Mouse (Mus musculus) myocyte (in vitro differentiated cells): ENCODE results near the gene Krtap5-2. TPM values are rescaled to one million over a fixed set of nuclear protein-coding genes. Genes with fewer than 3 reads are reported as not detected.
"Not testable (repeated sequence)": the region's sequence is repeated elsewhere in the genome, so short reads cannot be mapped to it uniquely, and the experiment has no call there.

Source experiments
- H3K27me3 ChIP-seq: one replicate; pipeline ENCODE4 v1.6.1; 2011; ENCODE audit not compliant: control insufficient read depth, insufficient read depth, insufficient read length
- H3K36me3 ChIP-seq: one replicate; pipeline ENCODE4 v1.6.1; 2011; ENCODE audit not compliant: control insufficient read depth, insufficient read depth
- H3K4me2 ChIP-seq: one replicate; pipeline ENCODE4 v1.6.1; 2011; ENCODE audit warnings: low read depth, control low read depth
- H3K4me3 ChIP-seq: one replicate; pipeline ENCODE4 v1.5.1; 2011; ENCODE audit warnings: mild to moderate bottlenecking, control low read depth, moderate library complexity
- H3K79me2 ChIP-seq: one replicate; pipeline ENCODE4 v1.6.1; 2011; ENCODE audit not compliant: control insufficient read depth, insufficient read depth
- H3ac ChIP-seq: one replicate; pipeline ENCODE4 v1.6.1; 2011; ENCODE audit not compliant: control insufficient read depth, insufficient read length
- CEBPB ChIP-seq: IDR thresholded peaks from 2 replicates; pipeline ENCODE4 v1.6.1; 2011; ENCODE audit warnings: mild to moderate bottlenecking, moderate library complexity; ENCODE audit not compliant: poor library complexity, insufficient read depth, severe bottlenecking
- E2F4 ChIP-seq: IDR thresholded peaks from one replicate; pipeline ENCODE4 v1.6.1; 2011; ENCODE audit warnings: mild to moderate bottlenecking, control low read depth, moderate library complexity; ENCODE audit not compliant: insufficient read depth
- MAX ChIP-seq: IDR thresholded peaks from one replicate; pipeline ENCODE4 v1.6.1; 2011; ENCODE audit warnings: low read depth, mild to moderate bottlenecking, control low read depth
- MYOD1 ChIP-seq, 3 experiments: IDR thresholded peaks; one replicate each; pipeline ENCODE4 v1.6.1; 2011; ENCODE audit warnings: control low read depth in 2 of 3, low read depth in 2 of 3, mild to moderate bottlenecking in 2 of 3, moderate library complexity in 1 of 3; ENCODE audit not compliant: insufficient read length in 2 of 3, control insufficient read depth in 1 of 3
- MYOG ChIP-seq, 3 experiments: IDR thresholded peaks; one replicate each; pipeline ENCODE4 v1.6.1; 2011; ENCODE audit warnings: control low read depth in 2 of 3, low read depth in 2 of 3, mild to moderate bottlenecking in 2 of 3; ENCODE audit not compliant: insufficient read length in 2 of 3, control insufficient read depth in 1 of 3, insufficient read depth in 1 of 3
- POLR2A ChIP-seq: IDR thresholded peaks from one replicate; pipeline ENCODE4 v1.6.1; 2011; ENCODE audit warnings: low read depth, mild to moderate bottlenecking, control low read depth, moderate library complexity; ENCODE audit not compliant: insufficient read length
- POLR2AphosphoS2 ChIP-seq: IDR thresholded peaks from one replicate; pipeline ENCODE4 v1.6.1; 2011; ENCODE audit warnings: low read depth, control low read depth; ENCODE audit not compliant: insufficient read length
- REST ChIP-seq: IDR thresholded peaks from one replicate; pipeline ENCODE4 v1.6.1; 2011; ENCODE audit warnings: mild to moderate bottlenecking, control low read depth, moderate library complexity; ENCODE audit not compliant: insufficient read depth, insufficient read length
- SRF ChIP-seq: IDR thresholded peaks from one replicate; pipeline ENCODE4 v1.6.1; 2011; ENCODE audit warnings: low read depth; ENCODE audit not compliant: control insufficient read depth, insufficient read length
- TCF12 ChIP-seq: IDR thresholded peaks from one replicate; pipeline ENCODE4 v1.6.1; 2011; ENCODE audit warnings: mild to moderate bottlenecking, control low read depth; ENCODE audit not compliant: poor library complexity, insufficient read depth, severe bottlenecking
- TCF3 ChIP-seq: IDR thresholded peaks from one replicate; pipeline ENCODE4 v1.6.1; 2011; ENCODE audit warnings: low read depth, control low read depth; ENCODE audit not compliant: insufficient read length
- USF1 ChIP-seq: IDR thresholded peaks from one replicate; pipeline ENCODE4 v1.6.1; 2011; ENCODE audit warnings: low read depth, mild to moderate bottlenecking, control low read depth, moderate library complexity
- polyA plus RNA-seq: library from polyadenylated mRNA; unstranded; fragments of >200 nt; fragmentation: generic; extraction: Trizol; gene quantifications from one replicate; pipeline ENCODE4 v1.2.1, GENCODE M21; 2012; ENCODE audit warnings: missing spikeins

Gene Krtap5-2
- polyA plus RNA-seq, 1 experiment: not detected

- Histone ChIP-seq H3K79me2 (no peaks in the 10 kb centered on the region), H3ac (no peak overlapping the region), H3K4me3 (no peak overlapping the region), H3K36me3 (no peaks in the 10 kb centered on the region), H3K4me2 (no peak overlapping the region), H3K27me3 (no peaks in the 10 kb centered on the region)
- no peak for TF ChIP-seq TCF3
- TF ChIP-seq MAX: no peak
- no peak for TF ChIP-seq MYOD1 (IDR thresholded peaks at IDR 0.05; ENCODE audit: control insufficient read depth in 1 of 3, insufficient read length in 2 of 3, low read depth in 2 of 3)
- no peak for TF ChIP-seq CEBPB
- TF ChIP-seq REST: no peak
- no peak for TF ChIP-seq POLR2A
- TF ChIP-seq SRF: no peak
- no peak for TF ChIP-seq E2F4
- no peak for TF ChIP-seq POLR2AphosphoS2
- TF ChIP-seq TCF12: no peak
- no peak for TF ChIP-seq MYOG (IDR thresholded peaks at IDR 0.05; ENCODE audit: control insufficient read depth in 1 of 3, insufficient read depth in 1 of 3, insufficient read length in 2 of 3, low read depth in 2 of 3)
- TF ChIP-seq USF1: no peak
Measured at GRCm38 (mm10) chr7:142148633-142149032, 27.2 kb downstream of the Krtap5-2 start.

DNA sequence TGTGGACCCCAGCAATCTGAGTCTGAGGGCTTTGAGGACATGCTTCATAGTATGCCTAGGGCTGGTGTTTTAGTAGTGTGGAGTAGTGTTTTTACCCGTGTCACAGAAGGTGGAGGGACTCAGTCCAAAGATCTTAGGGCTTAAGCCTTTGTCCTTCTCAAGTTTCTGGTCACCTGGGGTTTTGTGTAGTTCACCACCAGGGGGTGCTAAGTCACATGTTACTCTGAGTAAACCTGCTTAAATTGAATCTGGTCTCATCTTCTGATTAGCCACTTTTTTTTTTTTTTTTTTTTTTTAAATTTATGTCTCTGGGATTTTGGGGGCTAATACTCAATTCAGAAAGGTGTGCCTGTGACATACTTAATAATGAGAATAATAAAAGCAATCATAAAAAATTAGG is 29.8 kb downstream of the Krtap5-2 start:
- no peaks in the 10 kb centered on the region for H3K27me3 ChIP-seq
- no peak overlapping the region for H3K4me2 ChIP-seq
- H3K79me2 ChIP-seq: no peaks in the 10 kb centered on the region
- no peak overlapping the region for H3K4me3 ChIP-seq
- H3ac ChIP-seq: no peak overlapping the region
- no peaks in the 10 kb centered on the region for H3K36me3 ChIP-seq
- TF ChIP-seq POLR2AphosphoS2 (no peak), TCF3 (no peak), MYOD1 (IDR thresholded peaks at IDR 0.05; ENCODE audit: control insufficient read depth in 1 of 3, insufficient read length in 2 of 3, low read depth in 2 of 3) (no peak), POLR2A (no peak), REST (no peak), USF1 (no peak), CEBPB (no peak), SRF (no peak), TCF12 (no peak), MAX (no peak), E2F4 (no peak), MYOG (IDR thresholded peaks at IDR 0.05; ENCODE audit: control insufficient read depth in 1 of 3, insufficient read depth in 1 of 3, insufficient read length in 2 of 3, low read depth in 2 of 3) (no peak)

DNA sequence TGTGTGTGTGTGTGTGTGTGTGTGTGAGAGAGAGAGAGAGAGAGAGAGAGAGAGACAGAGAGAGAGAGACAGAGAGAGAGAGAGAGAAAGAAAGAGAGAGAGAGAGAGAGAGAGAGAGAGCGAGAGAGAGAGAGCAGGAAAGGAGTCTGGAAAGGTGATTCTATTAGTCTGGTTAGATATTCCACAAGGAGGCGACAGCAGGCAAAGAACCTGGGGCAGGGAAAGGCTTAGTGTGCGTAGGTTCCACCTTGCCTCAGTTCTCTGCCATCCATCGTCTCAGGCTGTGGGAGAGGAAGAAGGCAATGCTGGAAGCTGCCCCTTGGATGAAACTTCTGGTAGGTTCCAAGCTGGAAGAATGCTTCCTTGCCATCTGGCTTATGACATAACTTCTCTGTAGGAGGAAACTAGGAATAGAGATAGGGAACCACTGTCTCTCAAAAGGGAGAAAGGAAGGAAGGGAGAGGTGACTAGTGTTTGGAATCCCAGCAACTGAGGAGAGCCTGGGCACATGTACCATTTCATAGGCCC is 30.3 kb downstream of the Krtap5-2 start:
- Histone ChIP-seq H3K27me3 (no peaks in the 10 kb centered on the region), H3K79me2 (no peaks in the 10 kb centered on the region), H3K36me3 (no peaks in the 10 kb centered on the region), H3K4me3 (no peak overlapping the region), H3K4me2 (no peak overlapping the region), H3ac (no peak overlapping the region)
- TF ChIP-seq USF1 (no peak), MYOG (IDR thresholded peaks at IDR 0.05; ENCODE audit: control insufficient read depth in 1 of 3, insufficient read depth in 1 of 3, insufficient read length in 2 of 3, low read depth in 2 of 3) (no peak), TCF3 (no peak), TCF12 (no peak), MYOD1 (IDR thresholded peaks at IDR 0.05; ENCODE audit: control insufficient read depth in 1 of 3, insufficient read length in 2 of 3, low read depth in 2 of 3) (no peak), POLR2A (no peak), MAX (no peak)

DNA sequence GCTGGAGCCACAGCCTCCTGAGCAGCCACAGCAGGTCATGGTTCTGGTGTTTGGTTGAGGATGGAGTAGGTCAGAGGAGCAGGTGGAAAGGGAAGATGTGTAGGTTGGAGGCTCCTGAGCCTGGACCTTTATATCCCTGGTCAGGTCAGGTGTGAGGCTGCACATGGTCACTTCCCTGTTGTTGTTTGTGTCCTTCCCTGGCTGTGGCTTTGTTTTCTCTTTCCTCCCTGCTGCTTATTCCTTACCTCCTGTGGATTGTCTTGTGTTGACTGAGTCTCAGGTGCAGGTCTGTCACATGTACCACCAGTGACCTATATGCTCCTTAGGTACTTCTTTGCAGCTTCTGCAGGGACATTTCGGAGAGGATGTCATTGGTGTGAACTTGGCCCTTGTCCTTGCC is 31.3 kb downstream of the Krtap5-2 start, which contains the start of gene Gm45337:
Gene Gm45337 (minus strand): TSS at position 101 of the 400 bp plus-strand sequence.
- Histone ChIP-seq H3K4me3 (no peak within 1 kb of the TSS), H3K27me3 (no peaks in the 10 kb centered on the region), H3K79me2 (no peaks in the 10 kb centered on the region), H3ac (no peak within 1 kb of the TSS), H3K36me3 (no peaks in the 10 kb centered on the region), H3K4me2 (no peak within 1 kb of the TSS)
- TF ChIP-seq CEBPB (no peak), MYOG (IDR thresholded peaks at IDR 0.05; ENCODE audit: control insufficient read depth in 1 of 3, insufficient read depth in 1 of 3, insufficient read length in 2 of 3, low read depth in 2 of 3) (no peak)

DNA sequence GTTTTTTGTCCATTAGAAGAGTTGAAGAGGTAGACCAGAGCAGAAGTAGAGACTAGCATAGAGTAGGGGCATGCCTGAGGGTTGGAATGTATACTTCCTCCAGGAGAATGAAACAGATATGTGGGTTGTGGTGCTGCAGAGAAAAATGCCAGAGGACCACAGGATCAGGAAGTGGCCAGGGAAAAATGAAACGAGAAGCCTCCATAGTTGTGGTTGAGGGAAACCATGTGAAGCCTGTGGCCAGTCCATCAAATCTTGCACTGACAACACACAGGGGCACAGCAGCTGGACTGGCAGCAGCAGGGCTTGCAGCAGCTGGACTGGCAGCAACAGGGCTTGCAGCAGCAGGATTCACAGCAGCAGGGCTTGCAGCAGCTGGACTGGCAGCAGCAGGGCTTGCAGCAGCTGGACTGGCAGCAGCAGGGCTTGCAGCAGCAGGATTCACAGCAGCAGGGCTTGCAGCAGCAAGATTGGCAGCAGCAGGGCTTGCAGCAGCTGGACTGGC is 32.2 kb downstream of the Krtap5-2 start:
- peak in 2 of 3 experiments; percentile 28 to 52 for TF ChIP-seq MYOD1 (IDR thresholded peaks at IDR 0.05; ENCODE audit: control insufficient read depth in 1 of 3, insufficient read length in 2 of 3, low read depth in 2 of 3)
- not testable (repeated sequence) for H3K79me2 ChIP-seq, H3K4me2 ChIP-seq, H3K4me3 ChIP-seq, H3K36me3 ChIP-seq, H3ac ChIP-seq, H3K27me3 ChIP-seq
